Mouse (Mus musculus): ENCODE data around the gene Stk33.

DNA sequence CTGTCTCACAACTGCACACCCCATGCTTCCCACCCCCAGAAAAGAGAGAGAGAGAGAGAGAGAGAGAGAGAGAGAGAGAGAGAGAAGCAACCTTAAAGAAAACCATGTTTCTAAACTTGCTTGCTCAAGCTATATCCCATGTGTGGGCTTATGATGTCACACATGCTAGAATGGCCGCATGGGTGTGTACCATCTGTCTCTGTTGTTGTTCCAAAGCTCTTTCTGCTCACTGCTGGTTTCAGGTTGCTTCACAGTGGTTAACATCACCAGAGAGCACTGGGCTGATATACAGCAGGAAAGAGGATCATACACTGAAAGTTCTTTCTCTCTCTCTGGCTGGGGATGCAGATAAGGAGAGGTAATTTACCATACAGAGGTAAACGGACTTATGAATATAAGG is 28.7 kb upstream of the Stk33 start:
- TF ChIP-seq CTCF (conservative IDR thresholded peaks at IDR 0.05; ENCODE audit: insufficient read depth, insufficient read length, low read depth, low read length) = no peak
- no peak for TF ChIP-seq POLR2A (IDR thresholded peaks at IDR 0.05; ENCODE audit: low read depth, low read length)
